Mouse (Mus musculus): ENCODE measurements around the gene Kcnh1. TPM values are rescaled to one million over a fixed set of nuclear protein-coding genes. Genes with fewer than 3 reads are reported as not detected.

The Kcnh1 gene
- polyA plus RNA-seq, 1 experiment from 2014 or later = 3.5 TPM

- no peak overlapping the region for H3K9ac ChIP-seq (ENCODE audit: low read depth, low read length)
- H3K4me1 ChIP-seq (ENCODE audit: control insufficient read depth, insufficient read depth, low read depth, low read length) = peaks cover 2% of the 10 kb centered on the region; the same call in 1 of the 2 replicates
- no peak overlapping the region for H3K4me3 ChIP-seq (ENCODE audit: low read length)
- no peak overlapping the region for H3K4me2 ChIP-seq (ENCODE audit: low read length)
- H3K27me3 ChIP-seq (replicated peaks; ENCODE audit: control insufficient read depth, insufficient read depth, low read length) = no peaks in the 10 kb centered on the region
- 47% methylated on average over 7 of the region's 7 CpGs for WGBS
- H3K9me3 ChIP-seq (ENCODE audit: control insufficient read depth, low read length) = no peaks in the 10 kb centered on the region
- no peaks in the 10 kb centered on the region for H3K36me3 ChIP-seq (ENCODE audit: control insufficient read depth, insufficient read depth, low read length)
- no peak overlapping the region for H3K27ac ChIP-seq (ENCODE audit: low read depth, low read length)
- ATAC-seq = no peak; the same call in 1 of the 2 replicates
Measured at GRCm38 (mm10) chr1:192544901-192545300, 354.3 kb downstream of the Kcnh1 start.

GRCm38 (mm10) chr1:192546843-192547242 lies 356.3 kb downstream of the Kcnh1 start:
- ATAC-seq = no peak
- no peak overlapping the region for H3K4me3 ChIP-seq (ENCODE audit: low read length)
- H3K9me3 ChIP-seq (ENCODE audit: control insufficient read depth, low read length) = no peaks in the 10 kb centered on the region
- H3K27me3 ChIP-seq (replicated peaks; ENCODE audit: control insufficient read depth, insufficient read depth, low read length) = no peaks in the 10 kb centered on the region
- WGBS = 44% methylated on average over 1 of the region's 1 CpGs
- no peak overlapping the region for H3K9ac ChIP-seq (ENCODE audit: low read depth, low read length)
- no peak overlapping the region for H3K27ac ChIP-seq (ENCODE audit: low read depth, low read length)
- peaks cover 2% of the 10 kb centered on the region; the same call in 1 of the 2 replicates for H3K4me1 ChIP-seq (ENCODE audit: control insufficient read depth, insufficient read depth, low read depth, low read length)
- H3K36me3 ChIP-seq (ENCODE audit: control insufficient read depth, insufficient read depth, low read length) = no peaks in the 10 kb centered on the region
- no peak overlapping the region for H3K4me2 ChIP-seq (ENCODE audit: low read length)

DNA sequence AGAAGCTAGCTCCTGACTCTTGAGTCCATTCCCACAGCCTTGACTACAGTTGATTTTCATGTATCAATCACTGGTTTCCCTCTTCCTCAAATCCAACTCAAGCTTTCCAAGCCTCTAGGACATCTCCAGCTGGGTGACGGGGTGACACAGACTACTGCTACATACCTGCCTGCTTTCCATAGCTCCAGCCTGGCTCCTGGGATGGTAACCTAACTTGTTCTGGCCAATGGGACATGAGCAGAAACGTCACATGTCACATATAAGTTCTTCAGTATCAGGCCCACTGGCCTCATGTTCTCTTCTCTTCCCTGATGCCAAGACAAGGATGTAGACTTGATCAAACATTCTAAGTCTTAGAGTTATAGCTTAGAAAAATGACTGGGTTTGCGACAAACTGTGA lies 360.0 kb downstream of the Kcnh1 start:
- Histone ChIP-seq H3K4me1 (ENCODE audit: control insufficient read depth, insufficient read depth, low read depth, low read length) (no peaks in the 10 kb centered on the region), H3K9me3 (ENCODE audit: control insufficient read depth, low read length) (no peaks in the 10 kb centered on the region), H3K27ac (ENCODE audit: low read depth, low read length) (no peak overlapping the region), H3K4me2 (ENCODE audit: low read length) (no peak overlapping the region), H3K36me3 (ENCODE audit: control insufficient read depth, insufficient read depth, low read length) (no peaks in the 10 kb centered on the region), H3K27me3 (replicated peaks; ENCODE audit: control insufficient read depth, insufficient read depth, low read length) (no peaks in the 10 kb centered on the region), H3K4me3 (ENCODE audit: low read length) (no peak overlapping the region), H3K9ac (ENCODE audit: low read depth, low read length) (no peak overlapping the region)
- no peak for ATAC-seq
- WGBS = 92% methylated on average over 3 of the region's 3 CpGs

GRCm38 (mm10) chr1:192555516-192555915 lies 364.9 kb downstream of the Kcnh1 start:
- no peak overlapping the region for H3K9ac ChIP-seq (ENCODE audit: low read depth, low read length)
- no peaks in the 10 kb centered on the region for H3K36me3 ChIP-seq (ENCODE audit: control insufficient read depth, insufficient read depth, low read length)
- no peaks in the 10 kb centered on the region for H3K4me1 ChIP-seq (ENCODE audit: control insufficient read depth, insufficient read depth, low read depth, low read length)
- WGBS = 45% methylated on average over 4 of the region's 4 CpGs
- no peak for ATAC-seq
- H3K27me3 ChIP-seq (replicated peaks; ENCODE audit: control insufficient read depth, insufficient read depth, low read length) = no peaks in the 10 kb centered on the region
- H3K4me2 ChIP-seq (ENCODE audit: low read length) = no peak overlapping the region
- H3K4me3 ChIP-seq (ENCODE audit: low read length) = no peak overlapping the region
- no peak overlapping the region for H3K27ac ChIP-seq (ENCODE audit: low read depth, low read length)
- no peaks in the 10 kb centered on the region for H3K9me3 ChIP-seq (ENCODE audit: control insufficient read depth, low read length)

DNA sequence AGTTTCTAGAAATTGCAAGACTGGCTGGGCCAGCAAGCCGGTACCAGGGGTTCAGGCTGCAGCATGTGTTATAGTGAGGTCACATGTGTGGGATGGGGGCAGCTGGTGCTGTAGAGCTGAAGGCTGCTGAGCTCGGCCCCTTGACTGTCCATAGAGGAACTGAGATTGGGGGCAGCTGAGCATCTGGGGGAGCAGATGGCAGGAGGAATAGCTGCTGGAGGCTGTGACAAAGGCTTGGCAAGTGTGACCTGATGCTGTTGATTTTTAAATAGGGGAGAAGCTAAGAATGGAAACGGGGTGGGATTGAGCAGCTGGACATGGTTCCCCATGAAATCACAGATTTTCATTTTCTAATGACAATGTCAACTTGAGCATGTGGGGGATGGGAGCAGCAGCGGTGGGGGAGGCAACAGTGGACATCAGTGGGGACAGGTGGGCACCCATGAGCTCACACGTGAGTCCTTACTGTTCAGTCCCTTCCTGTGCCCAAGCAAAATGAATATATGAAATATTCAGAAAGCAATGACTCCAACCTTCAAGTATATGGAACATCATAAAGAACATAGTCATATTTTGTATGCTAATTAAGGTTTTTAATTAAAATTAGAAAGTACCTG lies 367.5 kb downstream of the Kcnh1 start:
- peak; percentile 67 for ATAC-seq
- H3K4me2 ChIP-seq (ENCODE audit: low read length) = no peak overlapping the region
- H3K36me3 ChIP-seq (ENCODE audit: control insufficient read depth, insufficient read depth, low read length) = no peaks in the 10 kb centered on the region
- H3K4me1 ChIP-seq (ENCODE audit: control insufficient read depth, insufficient read depth, low read depth, low read length) = no peaks in the 10 kb centered on the region
- no peak overlapping the region for H3K27ac ChIP-seq (ENCODE audit: low read depth, low read length)
- no peaks in the 10 kb centered on the region for H3K27me3 ChIP-seq (replicated peaks; ENCODE audit: control insufficient read depth, insufficient read depth, low read length)
- H3K4me3 ChIP-seq (ENCODE audit: low read length) = no peak overlapping the region
- 37% methylated on average over 5 of the region's 5 CpGs for WGBS
- no peak overlapping the region for H3K9ac ChIP-seq (ENCODE audit: low read depth, low read length)
- no peaks in the 10 kb centered on the region for H3K9me3 ChIP-seq (ENCODE audit: control insufficient read depth, low read length)

- H3K4me2 ChIP-seq (ENCODE audit: low read length) = no peak overlapping the region
- no peaks in the 10 kb centered on the region for H3K4me1 ChIP-seq (ENCODE audit: control insufficient read depth, insufficient read depth, low read depth, low read length)
- no peaks in the 10 kb centered on the region for H3K36me3 ChIP-seq (ENCODE audit: control insufficient read depth, insufficient read depth, low read length)
- ATAC-seq = no peak
- WGBS = 93% methylated on average over 1 of the region's 1 CpGs
- H3K4me3 ChIP-seq (ENCODE audit: low read length) = no peak overlapping the region
- no peak overlapping the region for H3K9ac ChIP-seq (ENCODE audit: low read depth, low read length)
- no peaks in the 10 kb centered on the region for H3K27me3 ChIP-seq (replicated peaks; ENCODE audit: control insufficient read depth, insufficient read depth, low read length)
- no peaks in the 10 kb centered on the region for H3K9me3 ChIP-seq (ENCODE audit: control insufficient read depth, low read length)
- H3K27ac ChIP-seq (ENCODE audit: low read depth, low read length) = no peak overlapping the region
Measured at GRCm38 (mm10) chr1:192559341-192559740, 368.8 kb downstream of the Kcnh1 start.

Other genes starting within 250 kb of the Kcnh1 start
- gene Rd3, start 213.4 kb upstream of the Kcnh1 start, polyA plus RNA-seq (2015; fragmentation: Nextera tagmentation; extraction: Ambion mirVana) = 3.7 and 4.1 TPM in 2 replicates
- gene Traf5, start 98.2 kb upstream of the Kcnh1 start, polyA plus RNA-seq (2015; fragmentation: Nextera tagmentation; extraction: Ambion mirVana) = 2.2 and 2.5 TPM in 2 replicates
- gene Rcor3, start 52.7 kb upstream of the Kcnh1 start, polyA plus RNA-seq (2015; fragmentation: Nextera tagmentation; extraction: Ambion mirVana) = 40.8 and 42.1 TPM in 2 replicates